Mouse (Mus musculus): ENCODE measurements around the gene Ppm1n.

DNA sequence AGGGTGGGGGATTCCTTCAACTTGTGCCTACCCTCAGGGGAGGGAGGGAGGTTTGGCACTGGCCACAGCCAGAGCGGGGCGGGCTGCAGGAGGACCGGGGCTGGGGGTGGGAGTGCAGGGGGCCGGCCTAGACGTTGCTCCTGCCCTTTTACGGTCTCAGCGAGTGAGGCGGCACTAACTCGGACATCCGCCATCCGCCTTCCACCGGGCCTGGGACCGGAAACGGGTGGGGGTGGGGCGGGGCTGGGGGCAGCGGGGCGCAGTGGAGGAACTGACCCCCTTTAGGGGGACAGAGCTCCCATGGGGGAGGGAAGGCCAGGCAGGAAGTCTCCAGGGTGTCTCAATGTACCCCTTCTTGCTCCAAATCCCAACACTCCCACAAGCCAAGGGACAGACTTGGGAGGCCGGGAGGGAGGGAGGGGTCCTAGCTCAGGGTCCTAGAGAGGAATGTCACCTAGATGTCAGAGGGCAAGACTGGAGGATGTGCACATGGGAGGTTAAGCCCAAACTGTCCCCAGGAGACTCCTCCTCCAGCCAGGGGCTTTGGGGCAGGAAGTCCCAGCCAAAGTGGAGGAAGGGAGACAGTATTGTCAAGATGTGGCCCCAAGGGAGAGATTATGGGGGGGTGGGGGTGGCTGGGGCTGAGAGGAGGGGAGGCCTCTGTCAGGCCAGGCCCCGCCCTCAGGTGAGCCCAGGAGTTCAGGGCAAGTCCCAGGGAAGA is 10.0 kb downstream of the Ppm1n start:
- TF ChIP-seq CTCF (IDR thresholded peaks at IDR 0.05; ENCODE audit: low read depth) (no peak), EP300 (optimal IDR thresholded peaks at IDR 0.05) (no peak)

All from stomach, postnatal 0 days (tissue).